Mouse (Mus musculus) midbrain, embryonic 12.5 days (tissue): ENCODE measurements around the gene Cisd3. TPM values are rescaled to one million over a fixed set of nuclear protein-coding genes. Genes with fewer than 3 reads are reported as not detected.
"Not testable (repeated sequence)": the region's sequence is repeated elsewhere in the genome, so short reads cannot be mapped to it uniquely, and the experiment has no call there.

Experiments used
- ATAC-seq: fragments of 200-750 bp; cut with Nextera tagmentation; 2 replicates; pipeline ENCODE4 v1.8.0; 2017; ENCODE audit warnings: low read depth, moderate TSS enrichment, moderate library complexity; ENCODE audit not compliant: low FRiP score
- H3K27ac ChIP-seq: fragments of 300-500 bp; sonication (generic); replicated peaks from 2 replicates; pipeline ENCODE4 v1.5.1; 2016; ENCODE audit warnings: mild to moderate bottlenecking
- H3K27me3 ChIP-seq: fragments of 300-500 bp; sonication (generic); 2 replicates; pipeline ENCODE4 v1.6.1; 2016; ENCODE audit warnings: mild to moderate bottlenecking
- H3K36me3 ChIP-seq: fragments of 300-500 bp; sonication (generic); 2 replicates; pipeline ENCODE4 v1.6.1; 2016
- H3K4me1 ChIP-seq: fragments of 300-500 bp; sonication (generic); 2 replicates; pipeline ENCODE4 v1.6.1; 2016
- H3K4me2 ChIP-seq: fragments of 300-500 bp; sonication (generic); replicated peaks from 2 replicates; pipeline ENCODE4 v1.6.1; 2016; ENCODE audit warnings: mild to moderate bottlenecking, moderate library complexity
- H3K4me3 ChIP-seq: fragments of 300-500 bp; sonication (generic); 2 replicates; pipeline ENCODE4 v1.5.1; 2016; ENCODE audit warnings: mild to moderate bottlenecking
- H3K9ac ChIP-seq: fragments of 300-500 bp; sonication (generic); replicated peaks from 2 replicates; pipeline ENCODE4 v1.6.1; 2016; ENCODE audit warnings: mild to moderate bottlenecking, moderate library complexity
- H3K9me3 ChIP-seq: fragments of 300-500 bp; sonication (generic); 2 replicates; pipeline ENCODE4 v1.6.1; 2016; ENCODE audit warnings: mild to moderate bottlenecking
- WGBS: fragments of 180-500 bp; shearing (Covaris S2); methylation state at CpG from one replicate; pipeline ENCODE4 v1.1.7; 2016; 5-methylcytosine and 5-hydroxymethylcytosine counted together
- polyA plus RNA-seq: library from polyadenylated mRNA; unstranded; fragments of >200 nt; fragmentation: Nextera tagmentation; extraction: Ambion mirVana; gene quantifications from 2 replicates; pipeline ENCODE4 v1.2.1, GENCODE M21; 2016

The Cisd3 gene
- polyA plus RNA-seq, 1 experiment from 2014 or later, result 12.4 TPM

DNA sequence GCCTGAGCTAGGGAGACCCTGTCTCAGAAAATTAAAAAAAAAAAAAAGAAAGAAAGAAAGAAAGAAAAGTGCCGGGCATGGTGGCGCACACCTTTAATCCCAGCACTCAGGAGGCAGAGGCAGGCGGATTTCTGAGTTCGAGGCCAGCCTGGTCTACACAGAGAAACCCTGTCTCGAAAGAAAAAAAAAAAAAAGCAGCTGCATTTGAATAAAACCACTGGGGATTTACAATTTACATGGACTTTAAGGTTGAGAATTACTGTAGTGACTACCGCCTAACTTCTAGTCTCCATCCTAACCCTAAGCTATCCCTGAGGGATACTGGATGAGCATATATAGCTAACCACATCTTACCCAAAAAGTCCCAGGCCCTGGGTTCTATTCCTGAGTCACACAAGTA is 27.7 kb upstream of the Cisd3 start:
- H3K9me3 ChIP-seq, ATAC-seq, H3K27ac ChIP-seq, H3K4me2 ChIP-seq, H3K36me3 ChIP-seq, H3K4me3 ChIP-seq, H3K9ac ChIP-seq: not testable (repeated sequence)
- H3K27me3 ChIP-seq, result peaks cover 32% of the 10 kb centered on the region
- WGBS, result 90% methylated on average over 6 of the region's 6 CpGs
- H3K4me1 ChIP-seq, result peaks cover 38% of the 10 kb centered on the region

GRCm38 (mm10) chr11:97658751-97659266 is 26.8 kb upstream of the Cisd3 start:
- no peak for ATAC-seq
- Histone ChIP-seq H3K27ac (no peak overlapping the region), H3K9ac (no peak overlapping the region), H3K36me3 (no peaks in the 10 kb centered on the region), H3K4me3 (no peak overlapping the region), H3K27me3 (peaks cover 32% of the 10 kb centered on the region), H3K4me1 (peaks cover 38% of the 10 kb centered on the region), H3K4me2 (peak overlapping the region; percentile 83), H3K9me3 (no peaks in the 10 kb centered on the region)
- 71% methylated on average over 11 of the region's 11 CpGs for WGBS

- WGBS, result 14% methylated on average over 13 of the region's 13 CpGs
- peaks cover 44% of the 10 kb centered on the region for H3K4me1 ChIP-seq
- no peak for ATAC-seq
These were observed 26.2 kb upstream of the Cisd3 start for GRCm38 (mm10) chr11:97659267-97659989.

DNA sequence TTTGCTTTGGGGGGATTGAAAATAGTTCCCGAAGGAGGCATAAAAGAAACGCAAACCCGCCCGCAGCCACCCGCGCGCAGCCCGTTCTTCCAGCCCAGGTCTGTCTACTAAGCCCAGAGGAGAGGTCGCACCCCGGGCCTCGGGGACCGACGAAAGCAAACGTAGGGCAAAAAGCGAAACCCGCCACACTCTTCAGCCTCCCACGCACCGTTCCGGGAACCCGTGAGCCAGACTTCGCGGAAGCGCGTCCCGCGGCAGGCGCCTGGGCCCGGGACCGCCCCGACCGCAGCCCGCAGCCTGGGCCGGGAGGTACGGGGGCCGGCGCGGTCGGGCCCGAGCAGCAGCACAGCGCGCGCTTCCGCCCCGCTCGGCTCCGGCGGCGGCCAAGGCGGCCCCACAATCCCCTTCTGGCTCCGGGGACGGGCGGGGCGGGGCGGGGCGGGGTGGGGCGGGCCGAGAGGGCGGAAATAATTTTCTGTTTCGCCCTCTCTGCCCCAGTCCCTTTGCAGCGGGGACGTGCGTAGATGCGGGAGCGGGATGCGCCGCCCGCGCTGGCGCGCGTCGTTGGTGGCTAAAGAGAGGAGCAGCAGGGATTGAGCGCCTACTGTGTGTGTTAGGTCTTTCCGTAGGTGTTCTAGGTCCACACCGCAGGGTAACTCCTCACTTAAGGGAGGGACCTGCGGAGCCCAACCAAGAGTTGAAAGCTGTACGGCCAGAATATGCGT is 25.5 kb upstream of the Cisd3 start:
- H3K9ac ChIP-seq, result peak overlapping the region; percentile 80
- H3K36me3 ChIP-seq, result no peaks in the 10 kb centered on the region
- peak overlapping the region; percentile 65 for H3K4me3 ChIP-seq
- peak overlapping the region; percentile 83 for H3K4me2 ChIP-seq
- H3K27me3 ChIP-seq, result peaks cover 32% of the 10 kb centered on the region
- H3K4me1 ChIP-seq, result peaks cover 51% of the 10 kb centered on the region
- H3K27ac ChIP-seq, result peak overlapping the region; percentile 70
- WGBS, result 0% methylated on average over 63 of the region's 78 CpGs
- peak; percentile 82 for ATAC-seq
- no peaks in the 10 kb centered on the region for H3K9me3 ChIP-seq

More at GRCm38 (mm10) chr11:97659267-97659989, 26.2 kb upstream of the Cisd3 start:
- H3K9ac ChIP-seq, result peak overlapping the region; percentile 80
- no peaks in the 10 kb centered on the region for H3K9me3 ChIP-seq
- peak overlapping the region; percentile 65 for H3K4me3 ChIP-seq
- H3K27me3 ChIP-seq, result peaks cover 32% of the 10 kb centered on the region
- H3K4me2 ChIP-seq, result peak overlapping the region; percentile 83
- H3K27ac ChIP-seq, result peak overlapping the region; percentile 70
- H3K36me3 ChIP-seq, result no peaks in the 10 kb centered on the region

DNA sequence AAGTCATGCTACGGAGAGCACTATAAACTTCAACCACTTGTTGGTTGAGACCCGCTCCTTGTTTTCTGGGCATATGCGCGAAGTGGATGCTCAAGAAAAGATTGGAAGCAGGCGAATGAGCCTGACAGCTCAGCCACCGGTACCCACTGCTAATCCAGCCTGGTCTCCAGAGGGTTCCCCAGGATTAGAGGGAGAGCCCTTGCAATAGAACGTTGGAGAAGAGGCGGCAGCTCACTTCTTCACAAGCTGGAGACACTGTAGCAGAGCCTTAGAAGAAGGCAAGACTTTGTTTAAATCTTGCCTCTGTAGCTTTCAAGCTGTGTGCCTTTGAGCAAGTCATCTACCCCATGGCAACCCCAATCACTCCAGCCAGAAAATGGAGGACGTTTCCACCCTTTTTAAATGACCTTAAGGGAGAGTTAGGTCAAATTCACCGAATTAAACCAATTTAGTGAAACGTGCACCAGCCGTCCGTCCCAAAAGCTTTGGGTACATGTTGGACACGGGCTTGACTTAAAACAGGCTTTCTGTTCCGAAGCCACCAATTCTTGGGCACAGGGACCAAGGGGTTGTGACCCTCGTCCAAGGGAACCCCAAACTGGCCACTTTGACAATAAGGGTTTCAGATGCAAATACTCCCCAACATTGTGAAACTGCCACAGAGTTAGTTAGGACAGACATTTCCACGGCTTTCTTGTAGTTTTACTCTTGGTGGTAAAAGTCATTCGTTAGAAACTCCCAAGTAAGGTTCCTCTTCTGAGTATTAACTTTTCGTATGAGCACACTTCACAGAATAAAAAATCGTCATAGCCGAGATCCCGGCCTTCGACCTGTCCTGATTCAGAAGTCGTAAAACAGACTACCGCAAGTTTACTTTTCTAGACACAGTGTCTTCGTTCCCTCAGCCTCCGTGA is 24.6 kb upstream of the Cisd3 start:
- peak overlapping the region; percentile 83 for H3K4me2 ChIP-seq
- 0 out of 2 replicates have a peak overlapping the region, but pooled peaks have one; percentile 20 for H3K27ac ChIP-seq
- H3K4me1 ChIP-seq, result peaks cover 55% of the 10 kb centered on the region
- peak overlapping the region; percentile 97 for H3K4me3 ChIP-seq
- H3K9me3 ChIP-seq, result peaks cover 5% of the 10 kb centered on the region; the same call in 1 of the 2 replicates
- H3K36me3 ChIP-seq, result peaks cover 8% of the 10 kb centered on the region
- peaks cover 32% of the 10 kb centered on the region for H3K27me3 ChIP-seq
- 2% methylated on average over 27 of the region's 27 CpGs for WGBS
- H3K9ac ChIP-seq, result peak overlapping the region; percentile 80; the same call in 1 of the 2 replicates
- ATAC-seq, result no peak

GRCm38 (mm10) chr11:97661648-97662133 is 23.9 kb upstream of the Cisd3 start:
- peaks cover 13% of the 10 kb centered on the region for H3K36me3 ChIP-seq
- H3K4me1 ChIP-seq, result peaks cover 55% of the 10 kb centered on the region
- under 1% methylated on average over 15 of the region's 20 CpGs for WGBS
- peaks cover 32% of the 10 kb centered on the region for H3K27me3 ChIP-seq
- no peak for ATAC-seq
- H3K27ac ChIP-seq, result 0 out of 2 replicates have a peak overlapping the region, but pooled peaks have one; percentile 6
- H3K4me2 ChIP-seq, result peak overlapping the region; percentile 83
- peak overlapping the region; percentile 37; the same call in 1 of the 2 replicates for H3K9ac ChIP-seq
- H3K4me3 ChIP-seq, result peak overlapping the region; percentile 97
- H3K9me3 ChIP-seq, result peaks cover 5% of the 10 kb centered on the region; the same call in 1 of the 2 replicates

DNA sequence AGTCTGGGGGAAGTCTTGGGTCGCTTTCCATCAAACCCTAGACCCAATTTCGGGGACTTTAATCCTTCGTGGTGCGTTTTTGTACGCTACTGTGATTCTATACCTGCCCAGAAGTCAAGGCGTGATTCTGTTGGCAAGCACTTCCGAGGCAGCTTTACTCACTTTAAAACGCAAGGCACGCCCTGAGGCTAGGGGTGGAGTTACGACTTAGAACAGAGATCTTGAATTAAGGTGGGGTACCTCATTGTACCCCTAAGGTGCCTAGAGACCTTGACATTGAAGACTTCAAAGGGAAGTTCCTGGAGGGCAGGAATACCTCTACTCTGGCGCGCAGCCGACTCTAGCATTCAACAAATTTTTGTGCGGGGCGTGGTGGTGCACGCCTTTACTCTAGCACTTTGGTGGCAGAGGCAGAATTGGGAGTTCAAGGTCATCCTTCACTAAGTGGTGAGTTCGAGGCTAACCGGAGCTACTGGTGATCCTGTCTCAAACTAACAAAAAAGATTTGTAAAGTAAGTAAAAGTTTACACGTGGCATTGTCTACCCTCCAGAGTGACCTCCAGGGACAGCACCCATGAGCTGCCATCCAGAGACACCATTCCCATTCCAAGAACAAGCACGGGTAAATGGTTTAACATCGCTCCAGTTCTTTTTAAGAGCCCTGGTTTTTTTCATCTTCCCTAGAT is 23.3 kb upstream of the Cisd3 start:
- peak overlapping the region; percentile 95; the same call in 1 of the 2 replicates for H3K9ac ChIP-seq
- H3K27ac ChIP-seq, result peak overlapping the region; percentile 92; the same call in 1 of the 2 replicates
- peaks cover 19% of the 10 kb centered on the region for H3K36me3 ChIP-seq
- no peak for ATAC-seq
- 3% methylated on average over 21 of the region's 21 CpGs for WGBS
- H3K27me3 ChIP-seq, result peaks cover 32% of the 10 kb centered on the region
- H3K4me3 ChIP-seq, result peak overlapping the region; percentile 97
- H3K4me2 ChIP-seq, result peak overlapping the region; percentile 83
- H3K9me3 ChIP-seq, result peaks cover 5% of the 10 kb centered on the region; the same call in 1 of the 2 replicates
- H3K4me1 ChIP-seq, result peaks cover 55% of the 10 kb centered on the region

GRCm38 (mm10) chr11:97662893-97663527 is 22.6 kb upstream of the Cisd3 start, which contains the start of gene Mllt6:
TSS of gene Mllt6 (plus strand) at chr11:97663414.
- Histone ChIP-seq H3K4me2 (peak within 1 kb of the TSS; percentile 83), H3K4me3 (peak within 1 kb of the TSS; percentile 97), H3K9ac (peak within 1 kb of the TSS; percentile 95), H3K27ac (peak within 1 kb of the TSS; percentile 92), H3K36me3 (peaks cover 23% of the 10 kb centered on the region), H3K4me1 (peaks cover 55% of the 10 kb centered on the region), H3K27me3 (peaks cover 32% of the 10 kb centered on the region), H3K9me3 (peaks cover 5% of the 10 kb centered on the region; the same call in 1 of the 2 replicates)
- peak; percentile 42 for ATAC-seq
- WGBS, result 0% methylated on average over 46 of the region's 76 CpGs

DNA sequence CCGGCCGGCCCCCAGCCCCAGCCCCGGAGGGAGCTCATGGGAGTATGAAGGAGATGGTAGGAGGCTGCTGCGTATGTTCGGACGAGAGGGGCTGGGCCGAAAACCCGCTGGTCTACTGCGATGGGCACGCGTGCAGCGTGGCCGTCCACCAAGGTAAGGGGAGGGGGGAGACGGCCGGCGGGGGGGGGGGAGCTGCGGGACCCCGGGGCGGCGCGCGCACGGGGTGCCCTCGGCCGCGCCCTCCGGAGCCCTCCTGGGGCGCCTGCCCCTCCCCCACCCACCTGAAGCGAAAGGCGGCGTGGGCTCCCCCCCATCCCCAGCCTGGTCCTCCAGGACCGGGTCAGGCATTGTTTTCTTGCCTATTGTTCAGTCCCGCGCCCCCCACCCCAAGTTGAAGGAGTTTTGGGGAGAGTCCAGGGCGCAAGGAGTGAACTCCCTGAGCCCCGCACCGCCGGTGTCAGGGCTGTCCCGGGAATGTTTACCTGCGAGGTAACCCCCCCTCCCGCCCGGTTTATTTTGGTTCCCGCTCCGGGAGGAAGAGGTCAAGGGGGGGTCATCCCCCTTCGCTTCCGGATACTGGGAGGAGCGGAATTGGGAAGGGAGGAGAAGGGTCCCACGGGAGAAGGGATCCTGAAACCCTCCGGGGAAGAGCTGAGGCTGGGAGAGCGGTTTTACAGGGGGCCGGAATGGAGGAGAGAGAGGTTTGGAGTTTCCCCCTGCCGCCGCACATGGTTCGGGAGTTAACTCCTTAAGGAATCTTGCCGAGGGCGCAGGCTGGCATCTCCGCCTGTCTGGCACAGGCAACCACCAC is 21.9 kb upstream of the Cisd3 start:
- peaks cover 30% of the 10 kb centered on the region for H3K36me3 ChIP-seq
- peak overlapping the region; percentile 95 for H3K9ac ChIP-seq
- H3K4me1 ChIP-seq, result peaks cover 57% of the 10 kb centered on the region
- peak overlapping the region; percentile 92 for H3K27ac ChIP-seq
- H3K9me3 ChIP-seq, result peaks cover 5% of the 10 kb centered on the region; the same call in 1 of the 2 replicates
- 0% methylated on average over 34 of the region's 57 CpGs for WGBS
- ATAC-seq, result no peak
- H3K4me2 ChIP-seq, result peak overlapping the region; percentile 83
- peaks cover 30% of the 10 kb centered on the region for H3K27me3 ChIP-seq
- peak overlapping the region; percentile 97 for H3K4me3 ChIP-seq

DNA sequence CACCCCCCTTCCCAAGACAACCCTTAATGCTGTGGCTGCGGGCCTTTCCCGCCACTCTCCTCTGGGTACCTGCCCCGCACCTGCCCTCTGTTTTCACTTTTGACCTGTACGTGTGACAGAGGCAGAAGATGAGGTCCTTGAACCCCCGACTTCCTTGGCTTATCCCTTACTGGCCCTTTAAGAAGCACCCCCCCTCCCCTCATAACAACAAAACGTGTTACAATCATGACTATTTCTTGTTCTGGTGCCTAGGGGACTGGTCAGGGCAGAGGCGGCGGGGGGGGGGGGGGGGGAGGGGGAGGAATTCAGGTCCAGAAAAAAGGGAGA is 21.3 kb upstream of the Cisd3 start:
- Histone ChIP-seq H3K27me3 (peaks cover 25% of the 10 kb centered on the region), H3K4me2 (peak overlapping the region; percentile 83), H3K4me3 (peak overlapping the region; percentile 97), H3K9ac (peak overlapping the region; percentile 95), H3K27ac (peak overlapping the region; percentile 92; the same call in 1 of the 2 replicates), H3K4me1 (peaks cover 57% of the 10 kb centered on the region), H3K36me3 (peaks cover 36% of the 10 kb centered on the region), H3K9me3 (peaks cover 5% of the 10 kb centered on the region; the same call in 1 of the 2 replicates)
- WGBS, result 1% methylated on average over 6 of the region's 8 CpGs
- no peak for ATAC-seq
